Mouse (Mus musculus): ENCODE results near the gene Fbxl17. TPM values are rescaled to one million over a fixed set of nuclear protein-coding genes. Genes with fewer than 3 reads are reported as not detected.
A peak's percentile ranks its signal among the peaks of the same experiment; 100 is the strongest.

Gene Fbxl17
- polyA plus RNA-seq, 1 experiment from 2014 or later = 9.8 TPM

DNA sequence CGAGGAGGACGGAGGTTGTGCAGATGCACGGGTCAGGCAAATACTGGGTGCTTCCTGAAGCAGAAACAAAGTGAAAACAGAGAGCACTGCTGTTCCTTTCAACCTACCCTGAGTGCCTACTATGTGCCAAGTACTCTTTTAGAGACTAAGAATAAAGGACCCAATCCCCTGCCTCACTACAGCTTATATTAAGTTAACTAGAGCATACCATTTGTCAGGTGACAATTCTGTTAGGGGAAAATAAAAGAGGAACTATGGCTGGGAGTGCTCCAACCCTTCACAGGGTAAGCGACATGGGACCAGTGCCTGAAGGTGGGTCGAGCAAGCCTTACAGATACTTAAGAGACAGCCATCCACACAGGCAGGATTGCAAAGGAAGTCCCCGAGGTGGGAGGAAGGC lies 407.0 kb downstream of the Fbxl17 start:
- Histone ChIP-seq H3K27ac (no peak overlapping the region), H3K4me1 (no peaks in the 10 kb centered on the region), H3K4me2 (replicated peaks) (no peak overlapping the region), H3K27me3 (replicated peaks) (no peaks in the 10 kb centered on the region), H3K9me3 (no peaks in the 10 kb centered on the region), H3K4me3 (no peak overlapping the region), H3K9ac (no peak overlapping the region), H3K36me3 (no peaks in the 10 kb centered on the region)
- 86% methylated on average over 6 of the region's 6 CpGs for WGBS
- no peak for ATAC-seq (ENCODE audit: low FRiP score, low read depth)

DNA sequence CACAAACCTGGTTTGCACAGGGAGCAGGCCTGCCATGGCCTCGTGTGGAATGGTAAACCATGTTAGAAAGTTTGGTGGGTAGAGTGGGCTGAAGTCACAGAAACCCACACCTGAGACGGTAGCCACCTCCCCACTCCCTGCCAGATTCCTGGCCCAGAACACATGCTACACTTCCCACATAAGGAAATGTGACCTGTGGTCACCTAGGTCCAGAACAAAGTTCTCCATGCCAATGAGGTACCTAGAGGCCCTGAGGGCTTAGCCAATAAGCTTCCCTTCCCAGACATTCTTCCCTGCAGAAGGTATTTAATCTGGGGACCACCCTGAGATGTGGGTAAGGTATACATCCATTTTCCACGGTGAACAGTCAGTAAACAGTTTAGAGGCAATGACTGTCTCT lies 409.7 kb downstream of the Fbxl17 start:
- Histone ChIP-seq H3K4me1 (no peaks in the 10 kb centered on the region), H3K9me3 (no peaks in the 10 kb centered on the region), H3K27ac (no peak overlapping the region), H3K27me3 (replicated peaks) (no peaks in the 10 kb centered on the region), H3K9ac (no peak overlapping the region), H3K36me3 (no peaks in the 10 kb centered on the region), H3K4me2 (replicated peaks) (no peak overlapping the region), H3K4me3 (no peak overlapping the region)
- ATAC-seq (ENCODE audit: low FRiP score, low read depth) = no peak
- 85% methylated on average over 3 of the region's 3 CpGs for WGBS

DNA sequence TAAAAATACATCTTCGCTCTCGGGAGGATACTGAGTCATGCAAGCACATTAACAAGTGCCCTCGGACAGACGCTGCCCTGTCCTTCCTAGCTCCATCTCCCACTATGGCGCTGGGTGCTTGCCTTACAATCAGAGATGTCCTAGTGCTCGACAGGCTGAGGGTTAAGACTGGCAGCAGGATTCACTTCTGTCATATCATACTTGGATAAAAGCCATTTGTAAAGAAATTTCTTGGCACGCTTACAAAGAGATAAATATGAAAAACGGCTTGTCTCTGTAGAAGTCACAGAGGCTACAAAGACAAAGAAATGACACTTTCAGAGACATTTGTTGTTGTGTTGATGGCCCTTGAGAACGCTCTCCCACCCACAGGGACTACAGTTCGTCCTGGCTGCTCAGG lies 412.6 kb downstream of the Fbxl17 start:
- H3K9me3 ChIP-seq = no peaks in the 10 kb centered on the region
- H3K9ac ChIP-seq = no peak overlapping the region
- no peaks in the 10 kb centered on the region for H3K36me3 ChIP-seq
- H3K27ac ChIP-seq = no peak overlapping the region
- ATAC-seq (ENCODE audit: low FRiP score, low read depth) = no peak
- no peaks in the 10 kb centered on the region for H3K27me3 ChIP-seq (replicated peaks)
- WGBS = 86% methylated on average over 10 of the region's 10 CpGs
- no peak overlapping the region for H3K4me3 ChIP-seq
- no peaks in the 10 kb centered on the region for H3K4me1 ChIP-seq
- H3K4me2 ChIP-seq (replicated peaks) = no peak overlapping the region

GRCm38 (mm10) chr17:63086526-63086925 lies 413.3 kb downstream of the Fbxl17 start:
- no peaks in the 10 kb centered on the region for H3K27me3 ChIP-seq (replicated peaks)
- no peaks in the 10 kb centered on the region for H3K4me1 ChIP-seq
- no peak overlapping the region for H3K9ac ChIP-seq
- WGBS = 77% methylated on average over 3 of the region's 3 CpGs
- H3K27ac ChIP-seq = no peak overlapping the region
- no peak overlapping the region for H3K4me3 ChIP-seq
- no peaks in the 10 kb centered on the region for H3K9me3 ChIP-seq
- no peak overlapping the region for H3K4me2 ChIP-seq (replicated peaks)
- no peak for ATAC-seq (ENCODE audit: low FRiP score, low read depth)
- no peaks in the 10 kb centered on the region for H3K36me3 ChIP-seq

- Histone ChIP-seq H3K27me3 (replicated peaks) (no peaks in the 10 kb centered on the region), H3K4me1 (no peaks in the 10 kb centered on the region), H3K9me3 (no peaks in the 10 kb centered on the region), H3K36me3 (no peaks in the 10 kb centered on the region), H3K4me3 (no peak overlapping the region), H3K4me2 (replicated peaks) (no peak overlapping the region), H3K27ac (no peak overlapping the region), H3K9ac (no peak overlapping the region)
- 94% methylated on average over 6 of the region's 6 CpGs for WGBS
- ATAC-seq (ENCODE audit: low FRiP score, low read depth) = no peak
Observed at GRCm38 (mm10) chr17:63085227-63085626, 414.6 kb downstream of the Fbxl17 start.

GRCm38 (mm10) chr17:63079087-63079486 lies 420.7 kb downstream of the Fbxl17 start:
- Histone ChIP-seq H3K4me2 (replicated peaks) (no peak overlapping the region), H3K4me1 (peaks cover 22% of the 10 kb centered on the region), H3K36me3 (no peaks in the 10 kb centered on the region), H3K27me3 (replicated peaks) (no peaks in the 10 kb centered on the region), H3K4me3 (no peak overlapping the region), H3K9me3 (no peaks in the 10 kb centered on the region), H3K9ac (no peak overlapping the region), H3K27ac (no peak overlapping the region)
- no peak for ATAC-seq (ENCODE audit: low FRiP score, low read depth)
- 67% methylated on average over 5 of the region's 5 CpGs for WGBS

DNA sequence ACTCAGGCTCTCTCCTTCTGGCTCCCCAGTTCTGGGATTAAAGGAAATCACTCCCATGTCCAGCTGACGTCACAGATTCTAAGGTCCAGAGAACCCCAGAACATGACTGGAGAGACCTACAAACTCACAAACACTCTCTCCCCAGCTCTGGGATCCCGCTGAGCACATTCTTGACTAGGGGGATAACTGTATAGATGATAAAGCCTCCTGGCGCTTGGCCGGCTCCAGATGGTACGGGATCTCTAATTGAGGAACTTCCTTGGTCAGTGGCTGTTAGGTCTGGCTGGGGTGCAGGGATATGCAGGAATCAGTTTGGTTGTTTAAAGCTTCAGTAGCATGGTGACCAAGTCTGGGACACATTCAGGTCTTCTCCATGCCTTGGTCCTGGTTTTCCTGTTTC lies 422.3 kb downstream of the Fbxl17 start:
- 59% methylated on average over 5 of the region's 5 CpGs for WGBS
- H3K4me1 ChIP-seq = peaks cover 22% of the 10 kb centered on the region

GRCm38 (mm10) chr17:63076661-63077060 lies 423.2 kb downstream of the Fbxl17 start:
- Histone ChIP-seq H3K36me3 (no peaks in the 10 kb centered on the region), H3K9ac (no peak overlapping the region), H3K4me1 (peaks cover 22% of the 10 kb centered on the region), H3K27me3 (replicated peaks) (no peaks in the 10 kb centered on the region), H3K9me3 (no peaks in the 10 kb centered on the region), H3K4me2 (replicated peaks) (no peak overlapping the region), H3K27ac (no peak overlapping the region), H3K4me3 (no peak overlapping the region)
- WGBS = 37% methylated on average over 8 of the region's 8 CpGs
- no peak for ATAC-seq (ENCODE audit: low FRiP score, low read depth)

More for the DNA sequence above, 422.3 kb downstream of the Fbxl17 start:
- no peaks in the 10 kb centered on the region for H3K36me3 ChIP-seq
- H3K9ac ChIP-seq = no peak overlapping the region
- H3K4me2 ChIP-seq (replicated peaks) = no peak overlapping the region
- H3K27me3 ChIP-seq (replicated peaks) = no peaks in the 10 kb centered on the region
- no peak overlapping the region for H3K4me3 ChIP-seq
- no peak overlapping the region for H3K27ac ChIP-seq
- ATAC-seq (ENCODE audit: low FRiP score, low read depth) = no peak
- H3K9me3 ChIP-seq = no peaks in the 10 kb centered on the region

- peaks cover 25% of the 10 kb centered on the region for H3K4me1 ChIP-seq
- WGBS = 25% methylated on average over 8 of the region's 8 CpGs
- H3K9ac ChIP-seq = no peak overlapping the region
- ATAC-seq (ENCODE audit: low FRiP score, low read depth) = 0 out of 2 replicates have a peak, but pooled peaks have one; percentile 21
- no peaks in the 10 kb centered on the region for H3K36me3 ChIP-seq
- no peaks in the 10 kb centered on the region for H3K27me3 ChIP-seq (replicated peaks)
- H3K9me3 ChIP-seq = no peaks in the 10 kb centered on the region
- no peak overlapping the region for H3K4me3 ChIP-seq
- 0 out of 2 replicates have a peak overlapping the region, but pooled peaks have one; percentile 3 for H3K4me2 ChIP-seq (replicated peaks)
- H3K27ac ChIP-seq = no peak overlapping the region
Observed at GRCm38 (mm10) chr17:63076037-63076426, 423.8 kb downstream of the Fbxl17 start.

- no peaks in the 10 kb centered on the region for H3K9me3 ChIP-seq
- H3K4me1 ChIP-seq = peaks cover 31% of the 10 kb centered on the region
- H3K9ac ChIP-seq = no peak overlapping the region
- H3K36me3 ChIP-seq = no peaks in the 10 kb centered on the region
- no peak overlapping the region for H3K27ac ChIP-seq
- no peak overlapping the region for H3K4me3 ChIP-seq
- WGBS = 46% methylated on average over 14 of the region's 14 CpGs
- H3K27me3 ChIP-seq (replicated peaks) = no peaks in the 10 kb centered on the region
- 0 out of 2 replicates have a peak overlapping the region, but pooled peaks have one; percentile 3 for H3K4me2 ChIP-seq (replicated peaks)
- peak; percentile 64; the same call in 1 of the 2 replicates for ATAC-seq (ENCODE audit: low FRiP score, low read depth)
Observed at GRCm38 (mm10) chr17:63075091-63076036, 424.5 kb downstream of the Fbxl17 start.

DNA sequence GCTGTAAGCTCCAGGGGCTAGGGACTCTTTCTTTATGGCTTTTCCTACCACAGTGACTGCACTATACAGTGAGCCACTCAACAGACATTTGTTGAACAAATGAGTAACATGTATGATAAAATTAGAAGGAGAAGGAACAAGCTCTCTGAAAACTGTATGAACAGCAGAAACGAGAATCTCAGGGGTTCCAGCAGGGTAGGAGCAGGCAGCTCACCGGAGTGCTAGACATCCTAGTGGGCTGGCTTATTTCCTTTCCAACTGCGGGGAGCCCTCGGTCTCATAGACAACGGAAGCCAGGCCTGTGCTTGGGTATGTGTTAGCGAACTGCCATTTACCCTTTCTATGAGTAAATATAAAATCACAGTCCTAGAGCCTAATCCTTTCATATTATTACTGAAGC lies 426.5 kb downstream of the Fbxl17 start:
- ATAC-seq (ENCODE audit: low FRiP score, low read depth) = no peak
- Histone ChIP-seq H3K9ac (no peak overlapping the region), H3K27ac (no peak overlapping the region), H3K36me3 (no peaks in the 10 kb centered on the region), H3K9me3 (no peaks in the 10 kb centered on the region), H3K4me3 (no peak overlapping the region), H3K4me1 (peaks cover 42% of the 10 kb centered on the region), H3K4me2 (replicated peaks) (no peak overlapping the region), H3K27me3 (replicated peaks) (no peaks in the 10 kb centered on the region)
- WGBS = 77% methylated on average over 6 of the region's 6 CpGs

GRCm38 (mm10) chr17:63071134-63071923 lies 428.5 kb downstream of the Fbxl17 start:
- Histone ChIP-seq H3K36me3 (no peaks in the 10 kb centered on the region), H3K4me1 (peaks cover 34% of the 10 kb centered on the region), H3K27me3 (replicated peaks) (no peaks in the 10 kb centered on the region), H3K4me3 (no peak overlapping the region), H3K9ac (no peak overlapping the region), H3K27ac (no peak overlapping the region), H3K9me3 (no peaks in the 10 kb centered on the region), H3K4me2 (replicated peaks) (no peak overlapping the region)
- ATAC-seq (ENCODE audit: low FRiP score, low read depth) = no peak
- 74% methylated on average over 15 of the region's 15 CpGs for WGBS
